Mouse (Mus musculus): ENCODE measurements around the gene Psmd5.
"Not testable (repeated sequence)": the region's sequence is repeated elsewhere in the genome, so short reads cannot be mapped to it uniquely, and the experiment has no call there.

Gene Psmd5

GRCm38 (mm10) chr2:34895503-34896113, 20.8 kb upstream of the Psmd5 start:
- no peak for DNase-seq

DNA sequence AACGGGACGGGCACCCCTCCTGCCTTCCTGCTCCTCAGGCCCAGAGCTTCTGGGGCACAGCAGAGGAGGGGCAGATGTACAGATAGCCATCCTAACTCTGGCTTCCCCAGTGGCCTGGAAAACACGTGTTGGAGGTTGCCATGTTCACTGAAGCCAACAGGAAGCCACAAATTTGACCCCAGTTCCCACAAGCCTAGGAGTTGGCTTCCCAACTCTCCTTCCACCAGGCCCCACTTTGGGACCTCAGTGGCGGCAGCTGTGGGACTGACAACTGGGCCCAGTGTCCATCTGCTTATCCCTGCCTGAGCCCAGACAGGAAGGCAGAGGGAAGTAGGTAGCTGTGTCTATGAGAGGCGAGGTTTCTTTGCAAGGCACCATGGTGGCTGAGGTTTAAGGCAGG, 19.2 kb upstream of the Psmd5 start:
- DNase-seq: no peak

GRCm38 (mm10) chr2:34884186-34884585, 9.4 kb upstream of the Psmd5 start:
- DNase-seq: no peak

DNA sequence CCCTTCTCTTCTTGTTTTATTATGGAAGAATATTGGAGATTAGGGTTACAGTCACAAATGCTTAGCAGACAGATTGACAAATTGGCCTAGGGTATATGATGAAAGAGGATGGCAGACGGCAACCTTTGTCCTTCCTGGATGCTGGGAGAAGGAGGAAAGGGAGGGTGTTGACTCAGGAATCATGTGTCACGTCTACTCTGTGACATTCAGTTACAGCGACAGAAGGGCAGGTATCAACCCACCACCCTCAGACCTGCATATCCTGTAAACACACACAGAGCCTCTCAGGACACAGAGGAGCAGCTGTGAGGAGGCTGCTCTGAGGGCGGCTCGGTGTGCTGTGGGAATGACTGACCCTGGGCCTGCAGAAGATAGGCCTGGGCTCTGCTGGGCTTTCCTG, 8.4 kb upstream of the Psmd5 start:
- no peak for DNase-seq

GRCm38 (mm10) chr2:34882757-34883156, 8.0 kb upstream of the Psmd5 start:
- peak in 1 of 2 experiments; percentile 33 for DNase-seq

- peak; percentile 44 to 48 for DNase-seq
Measured at GRCm38 (mm10) chr2:34880054-34880453, 5.3 kb upstream of the Psmd5 start.

- DNase-seq: peak; percentile 81 to 83
Measured at GRCm38 (mm10) chr2:34874271-34874670, 497 bp downstream of the Psmd5 start, which contains the start of gene Cutal. Gene Cutal (plus strand): TSS chr2:34874396.

GRCm38 (mm10) chr2:34870520-34871474, 4.0 kb downstream of the Psmd5 start:
- DNase-seq: peak; percentile 96

GRCm38 (mm10) chr2:34869680-34870079, 5.1 kb downstream of the Psmd5 start:
- no peak for DNase-seq

DNA sequence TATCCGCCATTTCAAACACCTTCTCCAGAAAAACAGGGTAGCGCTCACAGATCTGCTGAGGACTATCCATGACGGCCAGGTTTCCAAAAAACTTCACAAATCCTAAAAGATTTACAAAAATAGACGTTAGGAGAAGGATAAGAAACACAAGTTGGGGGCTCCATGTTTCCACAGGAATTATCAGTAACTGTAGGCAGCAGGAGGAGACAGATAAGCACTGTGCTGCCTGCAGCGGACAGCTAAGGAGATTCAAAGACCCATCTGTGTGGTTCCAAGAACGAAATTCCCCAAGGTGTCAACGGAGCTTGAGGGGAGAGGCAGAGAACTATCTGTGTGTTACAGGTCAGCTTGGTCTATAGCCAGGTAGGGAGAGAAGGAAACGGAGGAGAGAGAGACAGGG, 17.0 kb downstream of the Psmd5 start:
- no peak for DNase-seq

- DNase-seq: no peak
Measured at GRCm38 (mm10) chr2:34855265-34855664, 19.5 kb downstream of the Psmd5 start.

DNA sequence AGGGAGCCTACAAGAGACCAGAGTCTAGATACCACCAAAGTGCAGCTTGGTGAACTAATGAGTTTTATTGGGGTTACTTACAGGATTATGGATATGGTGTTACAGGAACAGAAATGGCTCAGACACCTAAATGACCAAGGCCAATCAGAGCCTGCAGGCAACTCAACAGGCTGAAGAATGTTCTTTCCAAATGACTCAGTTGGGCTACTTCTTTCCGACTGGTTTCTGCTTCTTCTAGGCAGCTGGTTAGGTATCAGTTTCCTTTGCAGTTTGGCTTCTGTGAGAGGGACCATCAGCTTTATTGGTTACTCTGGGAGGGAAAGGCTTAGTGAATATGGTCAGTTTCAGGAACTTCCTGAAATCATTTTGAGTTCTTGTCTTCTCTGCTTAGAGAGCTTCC, 27.1 kb downstream of the Psmd5 start:
- DNase-seq: no peak

DNA sequence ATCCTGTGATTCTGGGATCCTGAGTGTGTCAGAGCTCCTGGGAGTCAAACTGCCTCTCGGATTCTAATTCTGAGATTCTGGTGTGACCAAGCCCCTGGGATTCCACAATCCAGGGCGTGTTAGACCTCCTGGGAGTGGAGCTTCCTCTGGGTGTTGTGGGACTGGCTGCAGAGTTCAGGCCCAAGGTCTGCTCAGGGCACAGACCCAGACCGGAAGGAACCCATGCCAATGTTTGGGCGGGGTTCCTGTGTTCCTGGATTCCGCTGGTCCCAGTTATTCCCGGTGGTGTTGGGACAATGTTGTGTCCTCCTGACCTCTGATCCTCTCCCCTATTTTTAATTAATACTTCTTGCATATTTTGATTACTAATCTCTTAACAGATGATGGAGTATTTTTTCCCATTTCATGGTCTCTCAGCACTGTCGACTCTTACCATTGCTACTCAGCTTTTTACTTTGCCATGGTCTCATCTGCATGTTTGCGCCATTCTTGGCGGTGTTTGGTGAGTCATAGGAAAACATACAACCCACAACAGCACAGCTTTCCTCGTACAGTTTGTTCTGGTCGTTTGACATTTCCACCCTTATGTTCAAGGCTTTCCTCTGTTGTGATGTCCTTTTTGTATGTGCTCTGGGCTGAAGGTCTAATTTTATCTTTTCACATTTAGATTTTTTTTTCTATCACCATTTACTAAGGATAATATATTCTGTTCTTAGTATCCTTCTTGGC, 31.4 kb downstream of the Psmd5 start:
- DNase-seq: peak; percentile 64 to 67

DNA sequence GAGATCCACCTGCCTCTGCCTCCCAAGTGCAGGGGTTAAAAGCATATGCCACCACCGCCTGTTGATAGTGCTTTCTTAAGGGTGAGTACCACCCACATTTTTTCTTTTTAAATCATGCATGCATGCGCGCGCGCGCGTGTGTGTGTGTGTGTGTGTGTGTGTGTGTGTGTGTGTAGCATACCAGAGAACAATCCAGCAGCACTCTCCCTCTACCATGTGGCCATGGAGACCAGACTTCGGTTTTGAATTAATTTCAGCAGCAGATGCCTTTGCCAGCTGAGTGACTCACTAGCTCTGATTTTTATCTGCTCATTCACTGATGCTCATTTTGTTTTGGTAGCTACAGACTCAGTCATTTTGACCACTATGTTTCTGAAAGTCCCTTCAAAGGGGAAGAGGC, 33.1 kb downstream of the Psmd5 start:
- DNase-seq: no peak

DNA sequence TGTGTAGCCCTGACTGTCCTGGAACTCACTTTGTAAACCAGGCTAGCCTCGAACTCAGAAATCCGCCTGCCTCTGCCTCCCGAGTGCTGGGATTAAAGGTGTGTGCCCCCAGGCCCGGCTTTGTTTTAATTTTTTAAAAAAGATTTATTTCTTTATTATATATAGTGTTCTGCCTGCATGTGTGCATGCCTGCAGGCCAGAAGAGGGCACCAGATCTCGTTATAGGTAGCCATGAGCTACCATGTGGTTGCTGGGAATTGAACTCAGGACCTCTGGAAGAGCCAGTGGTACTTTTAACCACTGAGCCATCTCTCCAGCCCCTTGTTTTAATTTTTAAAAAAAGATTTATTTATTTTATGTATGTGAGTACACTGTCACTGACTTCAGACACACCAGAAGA, 34.6 kb downstream of the Psmd5 start:
- DNase-seq: not testable (repeated sequence)

DNA sequence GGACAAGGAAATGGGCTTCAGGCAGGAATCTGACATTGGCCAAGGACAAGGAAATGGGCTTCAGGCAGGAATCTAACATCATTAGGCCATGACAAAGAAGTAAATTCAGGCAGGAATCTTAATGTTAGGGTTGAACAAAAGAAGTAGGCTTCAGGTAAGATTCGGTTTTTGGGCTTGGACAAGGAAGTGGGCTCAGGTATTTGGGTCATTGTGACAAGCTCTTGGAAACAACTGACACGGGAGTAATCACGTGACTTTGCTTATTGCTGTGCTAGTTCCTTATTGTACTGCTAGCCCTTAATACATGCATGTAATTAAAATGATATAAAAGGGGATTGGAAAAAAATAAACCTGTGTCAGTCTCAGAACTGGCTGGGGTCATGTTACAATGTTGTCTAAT, 39.1 kb downstream of the Psmd5 start:
- DNase-seq: no peak

GRCm38 (mm10) chr2:34833624-34834023, 41.1 kb downstream of the Psmd5 start:
- no peak for DNase-seq

DNA sequence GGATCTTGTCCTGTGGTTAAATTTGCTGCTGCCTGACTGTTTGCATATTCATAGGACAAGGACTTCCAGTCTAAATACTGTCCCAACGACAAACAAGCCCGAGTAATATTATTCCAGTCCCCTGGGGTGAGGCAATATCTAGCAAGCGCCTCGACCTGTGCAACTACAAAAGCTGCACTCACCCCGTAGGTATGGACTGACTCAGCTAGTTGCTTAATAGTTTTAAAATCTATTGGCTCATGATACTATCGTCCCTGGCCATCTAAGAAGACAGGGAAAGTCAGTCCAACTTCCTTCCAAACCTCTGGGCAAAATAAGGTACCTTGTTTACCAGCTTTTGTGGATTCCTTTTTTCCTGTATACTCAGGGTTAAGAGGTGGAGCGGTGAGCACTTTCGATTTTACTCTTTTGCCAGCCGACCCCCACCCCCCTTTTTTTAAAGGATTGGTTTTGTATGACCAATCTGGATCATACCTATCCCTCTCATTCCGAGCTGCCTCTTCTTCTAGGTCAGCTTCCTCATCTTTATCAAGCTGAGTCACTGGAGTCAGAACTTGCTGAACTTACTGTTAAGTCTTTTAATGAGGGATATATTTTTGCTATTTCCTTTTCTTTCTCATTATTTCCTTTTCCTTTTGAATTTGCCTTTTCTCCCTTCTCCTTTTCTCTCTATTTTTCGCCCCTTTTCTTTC, 41.9 kb downstream of the Psmd5 start, which contains the start of gene Gm34653:
TSS of gene Gm34653 (plus strand) at position 242 of the 692 bp plus-strand sequence.
- DNase-seq: not testable (repeated sequence)

- not testable (repeated sequence) for DNase-seq
Measured at GRCm38 (mm10) chr2:34830066-34830465, 44.7 kb downstream of the Psmd5 start.

- DNase-seq: no peak
Measured at GRCm38 (mm10) chr2:34828026-34828425, 46.7 kb downstream of the Psmd5 start.

DNA sequence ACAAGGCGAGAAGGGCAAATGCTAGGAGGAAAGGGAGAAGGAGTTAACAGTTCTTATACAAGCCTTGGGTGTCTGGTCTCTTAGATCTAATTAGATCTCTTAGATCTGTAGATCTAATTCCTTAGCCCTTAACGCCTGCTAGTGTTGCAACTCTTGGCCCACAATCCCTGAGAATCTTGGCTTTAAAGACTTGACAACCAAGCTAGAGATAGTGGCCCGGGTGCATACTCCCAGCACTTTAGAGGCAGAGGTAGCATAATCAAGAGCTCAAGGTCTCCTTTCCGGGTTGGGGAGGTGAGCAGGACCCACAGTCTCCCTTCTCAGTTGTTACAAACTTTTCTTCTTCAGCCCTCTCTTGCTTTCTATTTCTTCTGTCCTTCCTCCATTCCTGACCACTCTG, 47.2 kb downstream of the Psmd5 start:
- no peak for DNase-seq

DNA sequence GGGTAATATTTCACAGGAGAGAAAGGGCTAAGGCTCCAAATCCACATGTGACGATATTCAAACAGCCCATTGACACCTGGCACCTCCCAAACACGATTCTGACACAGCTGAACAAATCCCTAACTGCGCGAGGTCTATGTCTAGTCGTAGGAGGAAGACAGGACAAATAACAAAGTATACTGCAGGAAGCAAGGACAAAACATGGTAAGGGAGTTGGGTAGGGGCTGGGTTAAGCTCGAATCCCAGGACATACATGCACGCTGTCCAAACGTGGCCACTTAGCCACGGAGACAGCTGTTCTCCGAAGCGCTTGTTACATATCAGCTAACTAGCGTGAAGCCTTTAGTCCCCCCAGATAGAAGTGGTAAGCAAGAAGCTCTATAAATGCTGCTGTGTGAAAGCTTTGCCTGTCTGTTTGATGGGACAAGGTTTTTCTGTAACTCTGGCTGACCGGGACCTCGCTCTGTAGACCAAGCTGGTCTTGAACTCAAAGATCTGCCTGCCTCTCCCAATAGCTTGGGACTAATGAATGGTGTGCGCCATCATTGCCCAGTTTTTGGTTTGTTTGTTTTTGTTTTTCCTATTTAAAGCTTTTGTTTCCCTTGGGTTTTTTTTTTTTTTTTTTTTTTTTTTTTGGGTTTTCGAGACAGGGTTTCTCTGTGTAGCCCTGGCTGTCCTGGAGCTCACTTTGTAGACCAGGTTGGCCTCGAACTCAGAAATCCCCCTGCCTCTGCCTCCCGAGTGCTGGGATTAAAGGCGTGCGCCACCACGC, 48.1 kb downstream of the Psmd5 start:
- peak in 1 of 2 experiments; percentile 7 for DNase-seq
